Mouse (Mus musculus): ENCODE results near the gene Slc36a4.

The Slc36a4 gene

DNA sequence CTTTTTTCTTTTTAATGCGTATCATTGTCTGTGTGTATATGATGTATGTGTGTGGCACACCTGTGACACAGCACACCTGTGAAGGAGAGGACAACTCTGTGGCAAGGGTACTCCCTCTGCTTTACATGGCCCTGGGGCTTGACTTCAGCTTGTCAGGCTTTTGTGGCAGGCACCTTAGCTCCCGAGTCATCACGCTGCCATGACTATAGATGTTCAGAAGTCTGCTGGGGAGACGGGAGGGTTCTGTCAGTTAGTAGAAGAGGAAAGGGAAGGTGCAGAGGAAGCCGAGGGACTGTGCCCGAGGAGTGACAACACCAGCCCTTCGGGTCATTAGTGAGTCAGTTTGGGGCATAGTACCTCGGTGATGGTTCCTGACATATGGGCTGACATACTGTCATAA is 13.0 kb downstream of the Slc36a4 start:
- no peak for DNase-seq (ENCODE audit: low read depth, low spot score)

DNA sequence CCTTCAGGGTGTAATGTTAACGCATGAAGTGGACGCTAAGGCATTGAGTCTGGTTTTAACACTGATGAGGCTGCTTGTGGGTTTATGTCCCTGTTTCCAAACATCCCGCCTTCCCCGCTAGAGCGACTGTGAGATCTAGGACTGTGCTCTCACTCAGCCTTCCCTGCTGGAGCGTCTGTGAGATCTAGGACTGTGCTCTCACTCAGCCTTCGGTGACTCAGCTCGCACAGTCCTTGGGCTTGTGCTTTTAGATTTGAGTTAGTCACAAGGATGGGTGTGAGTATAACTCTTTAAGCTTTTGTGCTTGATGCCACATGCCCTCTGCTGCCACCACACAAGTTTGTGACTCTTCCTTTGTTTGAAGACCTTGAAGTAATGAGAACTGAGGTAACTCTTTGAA is 17.6 kb downstream of the Slc36a4 start:
- DNase-seq (ENCODE audit: low read depth, low spot score) = no peak

DNA sequence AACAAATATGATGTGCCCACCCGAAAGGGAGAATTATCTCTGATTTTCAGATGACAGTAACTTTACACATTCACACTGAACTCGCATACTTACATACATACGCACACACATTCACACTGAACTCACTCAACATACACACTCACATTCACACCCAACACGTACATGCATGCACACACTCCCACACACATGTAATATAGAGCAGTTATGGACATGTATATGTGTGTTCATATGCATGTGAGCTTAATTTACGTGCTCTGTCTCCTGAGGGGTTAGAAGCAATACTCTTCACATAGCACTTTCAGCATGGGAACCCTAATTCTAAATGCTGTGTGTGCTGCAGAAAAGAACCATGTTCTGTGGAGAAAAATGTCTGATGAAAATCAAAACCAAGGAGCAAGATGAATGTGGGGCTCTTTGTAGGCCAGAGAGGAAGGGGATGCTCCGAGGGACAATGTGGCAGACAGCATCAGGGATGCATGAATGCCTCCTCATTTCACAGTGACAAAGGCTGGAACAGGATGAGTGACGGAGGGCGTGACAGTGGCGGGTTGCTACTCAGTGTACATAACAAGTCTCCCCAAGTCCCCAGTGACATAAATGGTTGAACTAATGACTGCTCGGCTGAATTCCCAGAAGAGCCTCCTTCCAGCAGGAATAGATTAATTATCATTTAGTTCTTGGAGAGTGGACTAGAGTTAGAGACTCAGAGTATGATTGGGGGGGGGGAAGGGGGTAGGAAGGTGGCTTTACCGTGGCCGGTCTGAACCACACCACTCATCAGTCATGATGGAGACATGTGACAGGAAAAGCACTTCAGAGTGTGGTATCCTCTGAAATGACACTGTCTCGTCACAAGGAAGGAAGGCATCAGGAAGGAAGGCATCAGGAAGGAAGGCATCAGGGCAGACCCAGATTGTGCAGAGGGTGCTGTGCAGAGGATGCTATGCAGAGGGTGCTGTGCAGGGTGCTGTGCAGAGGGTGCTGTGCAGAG is 22.5 kb downstream of the Slc36a4 start:
- DNase-seq (ENCODE audit: low read depth, low spot score) = no peak

DNA sequence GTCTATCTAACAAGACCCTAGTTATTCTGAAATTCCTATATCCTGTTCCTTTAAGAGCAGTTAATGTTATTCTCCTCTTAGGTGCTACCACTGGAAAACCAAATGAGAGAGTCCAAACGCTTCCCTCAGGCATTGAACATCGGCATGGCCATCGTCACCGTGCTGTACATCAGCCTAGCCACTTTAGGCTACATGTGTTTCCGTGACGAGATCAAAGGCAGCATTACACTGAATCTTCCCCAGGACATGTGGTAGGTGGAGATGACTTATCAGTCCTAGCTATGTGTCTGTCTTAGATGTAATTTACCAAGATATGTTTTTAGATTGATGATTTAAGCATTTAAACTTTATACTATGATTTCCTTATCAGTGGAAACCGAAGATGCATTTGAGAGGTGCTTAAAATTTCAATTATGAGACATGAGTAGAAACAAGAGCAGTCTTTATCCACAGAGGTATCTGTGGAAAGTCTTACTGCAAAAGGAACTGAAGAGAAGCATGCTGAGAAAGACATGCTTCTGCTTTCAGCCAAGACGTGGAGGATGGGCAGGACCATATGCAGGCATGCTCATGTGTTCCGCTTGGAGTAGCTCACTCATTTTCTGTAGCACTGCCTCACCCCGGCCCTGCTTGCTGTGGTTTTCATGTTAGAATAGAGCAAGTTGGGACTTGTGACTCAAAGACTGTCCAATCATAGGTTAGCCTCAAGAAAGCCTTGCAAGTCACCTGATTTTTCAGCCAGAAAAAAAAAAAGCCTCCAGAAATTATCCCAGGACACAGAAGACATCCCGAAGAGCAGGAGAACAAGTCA is 24.7 kb downstream of the Slc36a4 start:
- DNase-seq (ENCODE audit: low read depth, low spot score) = no peak

DNA sequence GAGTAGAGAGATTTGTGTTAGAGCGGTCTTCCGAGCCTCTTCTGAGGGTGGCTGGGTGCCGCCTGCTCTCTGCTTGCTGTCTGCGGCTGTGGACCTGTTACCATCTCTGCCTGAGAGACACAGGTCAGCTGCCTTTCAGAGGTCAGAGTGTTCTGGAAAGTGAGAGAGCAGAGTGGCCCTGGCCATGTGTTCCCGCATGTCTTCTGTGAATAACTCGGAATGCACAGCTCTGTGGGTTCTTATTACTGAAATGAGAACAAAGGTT is 25.3 kb downstream of the Slc36a4 start:
- no peak for DNase-seq (ENCODE audit: low read depth, low spot score)

DNA sequence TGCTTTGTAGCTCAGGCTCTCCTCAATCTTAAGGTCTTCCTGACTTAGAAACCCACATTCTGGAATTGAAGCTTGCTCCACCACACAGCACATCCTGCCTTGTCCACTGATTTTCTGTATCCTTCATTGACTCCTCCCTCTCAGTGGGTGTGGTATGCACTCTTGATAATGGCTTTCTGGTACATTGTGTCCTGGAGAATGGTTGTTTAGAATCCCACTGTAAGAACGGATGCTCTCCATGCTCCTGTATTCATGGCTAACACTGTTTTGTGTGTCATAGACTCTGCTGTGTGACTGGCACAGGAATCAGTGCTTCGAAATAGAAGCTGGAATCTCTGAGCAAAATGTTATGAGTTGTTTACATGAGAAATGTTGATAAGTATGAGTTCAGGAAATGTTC is 28.0 kb downstream of the Slc36a4 start:
- DNase-seq (ENCODE audit: low read depth, low spot score) = peak; percentile 4

DNA sequence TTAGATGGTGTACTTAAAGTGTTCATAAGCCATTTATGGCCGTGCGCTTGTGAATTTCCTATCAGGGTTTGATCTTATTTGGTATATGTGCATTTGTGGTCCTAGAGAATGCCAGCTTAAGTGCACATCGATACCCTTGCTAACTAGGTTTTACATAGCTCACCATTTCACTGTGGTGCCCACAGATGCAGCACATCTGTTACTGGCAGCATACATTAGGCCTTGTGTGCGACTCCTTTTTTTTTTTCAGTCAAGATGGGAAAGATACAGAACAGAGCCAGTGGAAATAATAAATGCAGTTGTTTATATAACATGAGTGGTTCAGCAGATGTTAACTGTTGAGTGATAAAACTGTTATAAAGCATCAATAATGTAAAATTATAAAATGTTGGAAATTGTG is 31.9 kb downstream of the Slc36a4 start:
- DNase-seq (ENCODE audit: low read depth, low spot score) = no peak

DNA sequence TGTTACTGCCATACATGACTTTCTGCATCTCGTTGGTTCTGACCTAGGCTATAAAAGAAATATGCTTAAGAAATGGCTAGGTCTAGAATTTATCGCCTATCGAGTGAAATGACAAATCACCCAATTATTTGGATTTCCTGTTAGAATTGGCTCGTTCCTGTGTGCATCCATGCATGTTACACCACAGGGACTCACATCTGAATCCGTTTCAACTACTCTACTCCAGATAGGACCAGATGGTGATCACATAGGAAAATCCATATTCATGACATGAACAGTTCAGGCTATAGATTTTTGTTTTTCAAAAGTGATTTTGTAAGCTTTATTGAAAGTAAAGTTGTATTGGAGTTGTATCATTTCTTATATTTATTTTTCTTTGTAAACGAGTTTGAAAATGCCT is 32.4 kb downstream of the Slc36a4 start:
- no peak for DNase-seq (ENCODE audit: low read depth, low spot score)

DNA sequence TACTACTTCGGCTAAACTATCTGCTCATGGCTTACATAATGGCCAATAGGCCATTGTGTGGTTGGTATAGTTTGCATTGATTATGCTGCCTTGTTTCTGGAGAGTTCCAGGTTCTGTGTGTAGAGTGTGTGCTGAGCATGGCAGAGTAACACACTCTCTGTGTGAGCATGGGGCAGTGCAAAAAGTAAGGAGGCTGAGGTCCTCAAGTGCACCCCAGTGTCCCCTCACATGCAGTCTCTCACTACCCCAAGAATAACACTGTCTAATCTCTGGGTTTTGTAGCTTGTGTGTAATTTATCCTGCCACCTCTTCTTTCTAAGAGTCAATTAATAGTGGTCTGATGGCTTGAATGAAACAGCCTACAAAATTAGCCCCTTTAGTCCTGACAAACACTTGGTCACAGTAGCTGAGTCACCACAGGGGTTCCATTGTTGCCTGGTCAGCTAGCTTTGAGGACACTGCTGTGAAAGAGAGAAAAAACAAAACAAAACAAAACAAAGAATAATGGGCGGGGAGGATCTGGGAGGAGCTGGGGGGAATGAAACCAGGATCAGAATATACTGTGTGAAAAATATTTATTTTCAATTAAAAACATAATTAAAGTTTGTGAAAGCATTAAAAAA is 36.6 kb downstream of the Slc36a4 start:
- DNase-seq (ENCODE audit: low read depth, low spot score) = peak; percentile 34

DNA sequence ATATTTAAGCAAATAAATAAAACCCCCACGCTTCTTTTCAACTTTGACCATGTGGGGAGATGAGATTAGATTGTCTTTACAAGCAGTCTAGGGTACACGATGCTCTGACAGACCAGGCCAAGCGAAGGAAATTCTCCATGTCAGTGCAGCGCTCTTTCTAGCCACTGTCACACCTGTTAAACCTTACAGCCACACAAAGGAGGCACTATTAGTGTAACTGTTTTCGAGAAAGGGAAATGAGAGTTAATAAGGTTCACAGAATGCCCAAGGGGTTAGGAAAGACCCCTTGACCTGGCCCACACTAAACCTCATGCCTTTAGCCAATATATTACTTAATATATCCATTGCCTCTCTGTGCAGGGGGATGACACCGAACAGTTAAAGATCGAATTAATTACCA is 37.1 kb downstream of the Slc36a4 start:
- DNase-seq (ENCODE audit: low read depth, low spot score) = no peak

DNA sequence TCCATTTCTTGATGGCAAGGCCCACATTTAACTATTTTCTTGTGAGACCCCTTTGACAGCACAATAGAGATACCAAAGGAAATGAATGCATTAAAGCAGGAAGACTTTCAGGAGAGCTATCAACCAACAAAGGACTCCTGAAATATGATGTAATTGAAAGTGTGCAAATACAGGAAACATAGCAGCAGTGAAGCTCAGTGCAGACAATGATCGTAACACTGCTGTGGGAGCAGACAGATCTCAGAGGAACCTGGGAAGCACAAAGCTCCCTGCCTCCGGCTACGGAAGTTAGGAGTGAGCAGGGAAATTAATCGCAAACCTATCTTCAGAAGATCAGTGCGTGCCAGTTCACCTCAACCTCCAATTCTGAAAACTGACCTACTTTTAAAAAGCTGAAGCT is 38.8 kb downstream of the Slc36a4 start:
- DNase-seq (ENCODE audit: low read depth, low spot score) = no peak

DNA sequence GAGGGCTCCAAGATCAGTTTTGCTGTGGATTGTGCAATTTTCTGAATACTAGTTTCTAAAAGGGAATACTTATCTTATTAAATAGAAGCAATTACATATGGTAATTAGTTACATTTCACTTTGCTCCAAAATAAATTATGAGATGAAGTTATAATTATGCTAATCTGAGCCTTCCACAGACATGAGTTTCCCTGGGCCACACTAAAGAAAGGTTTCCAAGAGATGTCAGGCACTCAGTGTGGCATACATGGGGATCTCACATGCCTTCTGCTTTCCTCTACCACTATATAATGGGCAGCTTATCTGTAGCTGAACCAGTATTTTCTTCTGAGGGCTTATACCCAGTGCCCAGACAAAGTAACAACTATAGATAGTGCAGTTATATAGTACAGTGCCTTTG is 49.8 kb downstream of the Slc36a4 start:
- DNase-seq (ENCODE audit: low read depth, low spot score) = no peak

DNA sequence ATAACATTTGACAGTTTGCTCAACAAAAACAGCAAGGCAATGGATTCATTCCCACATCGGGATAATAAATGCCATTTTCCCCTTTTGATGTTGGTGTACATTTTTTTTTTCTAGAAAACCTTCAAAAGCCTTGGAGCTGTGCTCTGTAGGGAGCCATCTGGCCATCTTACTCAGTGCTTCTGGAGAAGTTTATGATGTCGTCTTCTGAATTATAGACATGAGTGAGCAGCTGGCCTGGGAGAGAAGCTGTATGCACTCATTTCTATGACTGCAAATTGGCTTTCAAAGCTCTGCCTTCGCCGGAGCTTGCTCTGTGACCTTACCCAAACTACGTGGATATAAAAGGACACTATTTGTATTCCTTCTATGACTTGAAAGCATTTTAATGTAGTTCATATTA is 56.8 kb downstream of the Slc36a4 start:
- no peak for DNase-seq (ENCODE audit: low read depth, low spot score)

DNA sequence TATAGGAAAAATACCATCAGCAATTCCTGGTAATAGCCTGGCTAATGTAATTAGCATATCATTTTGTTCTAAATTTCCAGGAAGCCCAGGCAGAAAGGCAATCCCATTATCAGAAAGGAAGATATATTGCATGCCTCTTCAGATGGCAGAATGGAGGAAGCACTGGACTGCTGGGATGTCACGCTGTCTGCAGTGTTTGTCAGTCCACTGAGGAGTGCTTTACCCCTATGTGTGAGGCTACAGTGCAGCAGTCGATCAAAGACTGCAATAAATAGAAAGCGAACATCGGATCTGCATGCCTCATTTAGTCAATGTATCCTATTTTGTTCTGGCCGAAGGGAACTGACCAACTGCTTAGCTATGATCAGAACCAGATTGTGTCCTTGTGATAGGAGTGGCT is 57.3 kb downstream of the Slc36a4 start:
- DNase-seq (ENCODE audit: low read depth, low spot score) = no peak

DNA sequence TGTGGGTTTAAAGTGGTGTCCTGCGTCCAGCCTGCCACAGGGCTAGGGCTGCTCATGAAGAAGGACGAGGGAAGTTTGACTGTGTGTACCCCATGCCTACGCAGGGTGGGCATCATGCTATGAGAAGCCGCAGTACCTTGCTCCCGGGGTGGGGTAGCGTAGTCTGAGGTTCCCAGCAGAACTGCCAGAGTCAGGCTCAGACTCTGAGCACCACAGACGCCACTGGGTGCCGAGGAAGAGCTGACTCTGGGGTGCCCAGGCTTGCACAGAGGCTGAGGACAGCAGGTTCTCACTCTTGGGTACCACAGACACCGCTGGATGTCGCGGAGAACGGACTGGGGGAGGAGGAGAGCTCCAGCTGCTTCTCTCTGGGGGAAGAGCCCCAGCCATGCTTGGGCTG is 63.2 kb downstream of the Slc36a4 start:
- DNase-seq (ENCODE audit: low read depth, low spot score) = no peak

DNA sequence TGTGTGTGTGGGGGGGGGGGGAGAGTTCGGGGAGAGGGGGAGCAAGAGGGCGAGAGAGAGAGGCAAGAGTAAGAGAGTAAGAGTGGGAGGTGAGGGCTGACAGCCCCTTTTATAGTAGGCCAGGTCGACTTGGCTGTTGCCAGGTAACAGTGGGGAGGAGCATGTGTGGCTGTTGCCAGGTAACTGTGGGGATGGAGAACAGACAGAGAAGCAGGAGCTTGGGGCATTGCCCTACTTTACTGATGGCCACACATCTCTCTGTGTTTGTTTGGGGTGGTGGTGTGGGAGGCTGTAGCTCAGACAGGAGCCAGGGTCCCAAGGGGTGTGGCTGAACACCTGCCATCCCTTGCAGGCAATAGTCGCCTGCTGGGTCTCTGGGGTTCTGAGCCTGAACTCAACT is 63.9 kb downstream of the Slc36a4 start:
- DNase-seq (ENCODE audit: low read depth, low spot score) = no peak

DNA sequence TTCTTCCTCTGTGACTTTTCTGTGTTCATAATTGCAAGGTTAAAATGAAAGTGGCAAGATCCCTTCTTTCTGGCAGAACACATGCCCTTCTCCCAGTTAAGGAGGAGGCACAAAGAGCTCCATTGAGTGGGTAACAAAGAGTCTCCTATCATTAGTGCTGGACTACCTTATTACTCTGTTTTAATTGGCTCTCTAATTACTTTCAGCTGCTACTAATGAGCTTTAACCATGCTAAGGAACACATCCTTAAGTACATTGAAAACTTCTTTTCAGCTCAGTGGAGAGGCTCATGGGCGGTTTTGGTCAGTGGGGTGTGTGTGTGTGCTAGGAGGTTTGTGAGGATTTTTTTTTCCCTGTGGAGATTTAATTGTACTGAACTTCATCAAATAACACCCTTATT is 65.4 kb downstream of the Slc36a4 start:
- no peak for DNase-seq (ENCODE audit: low read depth, low spot score)

DNA sequence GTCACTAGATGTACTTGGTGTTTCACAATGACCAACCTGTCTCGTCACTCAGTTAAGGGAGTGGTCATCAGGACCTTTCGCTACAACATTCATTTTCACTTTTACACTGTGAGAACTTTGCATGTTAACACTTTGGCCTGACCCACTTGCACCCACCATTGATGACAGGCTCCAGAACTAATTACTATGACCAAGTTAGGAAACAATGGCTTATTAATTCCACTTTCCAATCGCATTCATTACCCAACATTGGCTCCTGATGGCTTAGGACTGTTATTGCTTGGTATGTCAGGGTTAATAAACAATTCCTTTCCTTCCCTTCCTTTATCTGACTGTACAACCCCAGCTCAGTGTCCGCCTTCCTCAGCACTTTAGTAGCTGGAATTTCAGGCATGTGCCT is 72.4 kb downstream of the Slc36a4 start:
- DNase-seq (ENCODE audit: low read depth, low spot score) = no peak

DNA sequence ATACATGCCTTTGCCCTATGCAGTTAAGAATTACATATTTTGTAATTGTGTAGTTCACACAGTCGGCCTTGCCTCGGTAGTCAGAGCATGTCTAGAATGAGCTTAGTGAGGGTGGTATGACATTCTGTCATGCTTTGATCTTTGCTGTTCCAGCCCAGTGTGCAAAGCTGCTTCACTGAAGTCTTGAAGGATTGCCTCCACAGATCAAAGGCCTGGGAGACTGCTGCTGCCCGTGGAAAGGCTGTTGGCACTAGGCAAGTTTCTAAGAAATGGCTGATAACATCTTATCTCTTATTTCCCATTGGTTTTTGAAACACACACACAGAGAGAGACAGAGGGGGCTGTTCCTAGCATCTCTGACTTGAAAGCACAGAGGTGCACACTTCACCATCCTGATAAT is 76.7 kb downstream of the Slc36a4 start:
- no peak for DNase-seq (ENCODE audit: low read depth, low spot score)

DNA sequence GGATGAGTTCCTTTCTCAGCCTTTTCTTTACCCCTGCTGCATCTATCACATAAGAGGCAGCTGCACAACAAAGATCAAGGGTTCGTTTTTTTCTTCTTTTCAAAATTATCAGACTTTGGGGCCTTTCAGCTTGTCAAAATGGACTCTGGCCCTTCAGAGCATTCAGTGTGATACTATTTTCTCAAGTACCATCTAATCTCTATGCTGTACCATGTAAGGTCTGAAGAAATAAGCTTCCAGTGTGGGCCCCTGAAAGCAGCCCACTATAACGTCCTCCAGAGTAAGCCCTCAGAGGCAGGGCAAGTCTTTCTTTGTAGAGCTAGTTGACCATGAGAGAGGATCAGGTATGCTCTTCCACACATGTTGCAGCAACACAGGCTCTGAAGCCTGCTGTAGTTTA is 77.1 kb downstream of the Slc36a4 start:
- no peak for DNase-seq (ENCODE audit: low read depth, low spot score)

DNA sequence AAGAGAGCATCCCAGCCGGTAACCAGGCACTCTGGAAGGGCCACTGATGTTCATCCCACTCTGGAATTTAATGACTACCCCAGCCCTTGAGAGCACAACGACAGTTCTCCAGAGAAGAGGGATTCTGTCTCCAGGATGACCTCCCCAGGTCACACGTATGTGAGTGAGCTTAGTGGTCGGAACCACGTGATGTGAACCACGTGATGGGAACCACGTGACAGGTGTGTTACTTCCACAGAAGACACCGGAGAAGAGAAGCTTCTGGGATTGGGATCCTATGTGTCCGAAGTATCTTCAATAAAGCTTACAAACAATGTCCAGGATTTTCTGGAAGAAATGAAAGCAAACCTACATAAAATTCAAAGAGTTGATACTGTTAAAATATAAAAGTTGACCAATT is 82.5 kb downstream of the Slc36a4 start:
- no peak for DNase-seq (ENCODE audit: low read depth, low spot score)
